ENCODE assay signal across 11 mouse cellular contexts in genomic region chr12:104245092-104245491, GRCm38 (mm10). TPM values are rescaled to one million over a fixed set of nuclear protein-coding genes. Genes with fewer than 3 reads are reported as not detected.
DNase-seq lines count a peak whose midpoint lies in the region; ATAC-seq and TF ChIP-seq lines count a peak whose summit lies in the region.
"Had no signal": no experiment of that assay in that cellular context is flagged by ENCODE, and none has a peak within 500 bp of the region (broad histone marks: within the 10 kb centered on the region; RNA-seq: fewer than 3 reads in every experiment).

No protein-coding gene starts in this region.

- TF ChIP-seq CTCF in hindbrain, postnatal 0 days (IDR thresholded peaks at IDR 0.05; ENCODE audit: low read depth): peak; percentile 79
- peak; percentile 13; the same call in 1 of the 2 replicates for TF ChIP-seq CTCF in testis, adult 2 months (IDR thresholded peaks at IDR 0.05; ENCODE audit: control insufficient read depth, insufficient read depth, insufficient replicate concordance, low read depth, low read length)
- TF ChIP-seq CTCF in stomach, postnatal 0 days (IDR thresholded peaks at IDR 0.05; ENCODE audit: low read depth): peak; percentile 70

- no peak for TF ChIP-seq POLR2A in testis, adult 2 months (IDR thresholded peaks at IDR 0.05; ENCODE audit: control insufficient read depth, low read depth, low read length)

- no peak for TF ChIP-seq EP300 in stomach, postnatal 0 days (optimal IDR thresholded peaks at IDR 0.05)

- H3K4me1 ChIP-seq in hindbrain, postnatal 0 days (ENCODE audit: insufficient read depth, low read length): no peaks in the 10 kb centered on the region; the same call in 1 of the 2 replicates
- H3K4me1 ChIP-seq in hindbrain, embryonic 11.5 days (replicated peaks; ENCODE audit: control insufficient read depth, insufficient read depth, low read length): no peaks in the 10 kb centered on the region
- no peaks in the 10 kb centered on the region for H3K4me1 ChIP-seq in testis, adult 2 months (ENCODE audit: control insufficient read depth, insufficient read depth, low read length)
- no peaks in the 10 kb centered on the region for H3K4me1 ChIP-seq in stomach, postnatal 0 days (replicated peaks; ENCODE audit: control insufficient read depth, insufficient read depth)
- H3K4me1 ChIP-seq: heart, embryonic 13.5 days had no signal

- no peaks in the 10 kb centered on the region for H3K9me3 ChIP-seq in hindbrain, postnatal 0 days (ENCODE audit: low read length)
- no peaks in the 10 kb centered on the region for H3K9me3 ChIP-seq in hindbrain, embryonic 11.5 days (ENCODE audit: control insufficient read depth, low read length)
- no peaks in the 10 kb centered on the region for H3K9me3 ChIP-seq in stomach, postnatal 0 days (ENCODE audit: control insufficient read depth, low read length)
- H3K9me3 ChIP-seq: heart, embryonic 13.5 days; limb, embryonic 15.5 days had no signal

- no peak for ATAC-seq in hindbrain, postnatal 0 days
- ATAC-seq in hindbrain, embryonic 11.5 days (ENCODE audit: low FRiP score): no peak
- ATAC-seq in stomach, postnatal 0 days (ENCODE audit: low FRiP score, low TSS enrichment): no peak

- DNase-seq in hindbrain, postnatal 0 days (ENCODE audit: low spot score): peak; percentile 63
- no peak for DNase-seq in hindbrain, embryonic 11.5 days (ENCODE audit: low spot score)
- no peak for DNase-seq in testis, postnatal 14 days (ENCODE audit: low spot score)
- DNase-seq in layer of hippocampus, adult 9-11 months: peak; percentile 18
- no peak for DNase-seq in stomach, postnatal 0 days (ENCODE audit: low spot score)
- DNase-seq in heart, postnatal 36 days: no peak
- DNase-seq in MN1 (ENCODE audit: low spot score): no peak
- DNase-seq: cerebellum, postnatal 25 days had no signal

- H3K27ac ChIP-seq in hindbrain, postnatal 0 days: no peak overlapping the region
- no peak overlapping the region for H3K27ac ChIP-seq in hindbrain, embryonic 11.5 days (ENCODE audit: low read depth, low read length)
- no peak overlapping the region for H3K27ac ChIP-seq in testis, adult 2 months (ENCODE audit: control insufficient read depth, insufficient read depth, low read depth, low read length)
- H3K27ac ChIP-seq in stomach, postnatal 0 days (replicated peaks): no peak overlapping the region
- H3K27ac ChIP-seq: heart, embryonic 13.5 days; limb, embryonic 15.5 days had no signal

- H3K4me3 ChIP-seq in hindbrain, postnatal 0 days (ENCODE audit: low read length): no peak overlapping the region
- no peak overlapping the region for H3K4me3 ChIP-seq in hindbrain, embryonic 11.5 days (ENCODE audit: low read depth, low read length)
- no peak overlapping the region for H3K4me3 ChIP-seq in testis, adult 2 months (ENCODE audit: control insufficient read depth, low read depth, low read length)
- no peak overlapping the region for H3K4me3 ChIP-seq in stomach, postnatal 0 days (ENCODE audit: low read depth, low read length)
- H3K4me3 ChIP-seq: heart, embryonic 13.5 days; limb, embryonic 15.5 days had no signal

- intact Hi-C loops in heart, postnatal 36 days (cut with DNase I): no loop called here

- no peak overlapping the region for H3K9ac ChIP-seq in hindbrain, postnatal 0 days (replicated peaks; ENCODE audit: low read length)
- H3K9ac ChIP-seq in hindbrain, embryonic 11.5 days (ENCODE audit: low read depth, low read length): no peak overlapping the region
- H3K9ac ChIP-seq in stomach, postnatal 0 days (ENCODE audit: low read length): no peak overlapping the region
- H3K9ac ChIP-seq: heart, embryonic 13.5 days; limb, embryonic 15.5 days had no signal

- WGBS in hindbrain, postnatal 0 days: 61% methylated on average over 1 of the region's 1 CpGs
- WGBS in hindbrain, embryonic 11.5 days: 73% methylated on average over 1 of the region's 1 CpGs
- 79% methylated on average over 1 of the region's 1 CpGs for WGBS in stomach, postnatal 0 days

- no peaks in the 10 kb centered on the region for H3K36me3 ChIP-seq in hindbrain, postnatal 0 days (ENCODE audit: insufficient read depth, low read length)
- H3K36me3 ChIP-seq in hindbrain, embryonic 11.5 days (ENCODE audit: control insufficient read depth, insufficient read depth, low read length): no peaks in the 10 kb centered on the region
- no peaks in the 10 kb centered on the region for H3K36me3 ChIP-seq in testis, adult 2 months (ENCODE audit: control insufficient read depth, insufficient read depth, low read length)
- no peaks in the 10 kb centered on the region for H3K36me3 ChIP-seq in stomach, postnatal 0 days (ENCODE audit: control insufficient read depth, insufficient read depth, low read length)
- H3K36me3 ChIP-seq: heart, embryonic 13.5 days; limb, embryonic 15.5 days had no signal

- H3K4me2 ChIP-seq in hindbrain, postnatal 0 days (ENCODE audit: low read depth, low read length): no peak overlapping the region
- H3K4me2 ChIP-seq in hindbrain, embryonic 11.5 days (replicated peaks; ENCODE audit: low read depth, low read length): no peak overlapping the region
- H3K4me2 ChIP-seq in stomach, postnatal 0 days (replicated peaks; ENCODE audit: low read depth): no peak overlapping the region
- H3K4me2 ChIP-seq: heart, embryonic 13.5 days; limb, embryonic 15.5 days had no signal

- no peaks in the 10 kb centered on the region for H3K27me3 ChIP-seq in hindbrain, postnatal 0 days (ENCODE audit: insufficient read depth, low read length)
- no peaks in the 10 kb centered on the region for H3K27me3 ChIP-seq in hindbrain, embryonic 11.5 days (ENCODE audit: control insufficient read depth, insufficient read depth, low read length)
- H3K27me3 ChIP-seq in testis, adult 2 months (ENCODE audit: control insufficient read depth, insufficient read depth, low read length): no peaks in the 10 kb centered on the region
- no peaks in the 10 kb centered on the region for H3K27me3 ChIP-seq in stomach, postnatal 0 days (ENCODE audit: control insufficient read depth, insufficient read depth, low read length)
- H3K27me3 ChIP-seq: heart, embryonic 13.5 days; limb, embryonic 15.5 days had no signal

RNA-seq across cellular contexts. Expression of gene Serpina3g, which starts 9.0 kb away (rescaled TPM):
- 0.68 and 0.78 TPM in 2 replicates for total RNA-seq in hindbrain, postnatal 0 days (2014; rRNA removed)
- 1.1 and 1.7 TPM in 2 replicates for polyA plus RNA-seq in hindbrain, postnatal 0 days (2015; fragmentation: Nextera tagmentation; extraction: Ambion mirVana)
- polyA plus RNA-seq in hindbrain, embryonic 11.5 days (2014; fragmentation: Nextera tagmentation; extraction: Ambion mirVana): 0.14 and 0.47 TPM in 2 replicates
- 8.0 and 14.4 TPM in 2 replicates for polyA plus RNA-seq in testis, adult 2 months (2012; rRNA removed)
- 2.4 and 5.8 TPM in 2 replicates for polyA plus RNA-seq in stomach, postnatal 0 days (2015; fragmentation: Nextera tagmentation; extraction: Ambion mirVana)
- total RNA-seq in heart, postnatal 36 days (2021): 1 to 10 TPM; 1.4 to 2.0 TPM

RNA-seq across cellular contexts. Expression of gene Serpina3i, which starts 17.8 kb away (rescaled TPM):
- 1.6 TPM in 1 of 2 replicates, not detected in the other for total RNA-seq in hindbrain, postnatal 0 days (2014; rRNA removed)
- polyA plus RNA-seq in hindbrain, postnatal 0 days (2015; fragmentation: Nextera tagmentation; extraction: Ambion mirVana): not detected in 2 replicates
- 0.40 TPM in 1 of 2 replicates, not detected in the other for polyA plus RNA-seq in hindbrain, embryonic 11.5 days (2014; fragmentation: Nextera tagmentation; extraction: Ambion mirVana)
- polyA plus RNA-seq in testis, adult 2 months (2012; rRNA removed): 0.06 and 0.57 TPM in 2 replicates
- 0.62 and 0.99 TPM in 2 replicates for polyA plus RNA-seq in stomach, postnatal 0 days (2015; fragmentation: Nextera tagmentation; extraction: Ambion mirVana)
- under 1 TPM in 1 of 2 experiments, not detected in 1; 0.49 TPM for total RNA-seq in heart, postnatal 36 days (2021)

RNA-seq across cellular contexts. Expression of gene Serpina3f, which starts 30.7 kb away (rescaled TPM):
- total RNA-seq in hindbrain, postnatal 0 days (2014; rRNA removed): 0.43 TPM in 1 of 2 replicates, not detected in the other
- polyA plus RNA-seq in hindbrain, postnatal 0 days (2015; fragmentation: Nextera tagmentation; extraction: Ambion mirVana): 0.09 TPM in 2 replicates
- polyA plus RNA-seq in hindbrain, embryonic 11.5 days (2014; fragmentation: Nextera tagmentation; extraction: Ambion mirVana): 0.28 and 0.37 TPM in 2 replicates
- polyA plus RNA-seq in testis, adult 2 months (2012; rRNA removed): 0.05 TPM in 1 of 2 replicates, not detected in the other
- polyA plus RNA-seq in stomach, postnatal 0 days (2015; fragmentation: Nextera tagmentation; extraction: Ambion mirVana): 0.10 and 0.17 TPM in 2 replicates
- total RNA-seq in heart, postnatal 36 days (2021): not detected
- polyA plus RNA-seq: heart, embryonic 13.5 days; limb, embryonic 15.5 days had no signal

Comparison
In these comparisons a context has a peak if more than half of its experiments do, and no peak if none do; other contexts are left out.
1. DNase-seq: peak in hindbrain, postnatal 0 days (single experiment) and layer of hippocampus, adult 9-11 months (single experiment); none in hindbrain, embryonic 11.5 days (single experiment), testis, postnatal 14 days (single experiment), stomach, postnatal 0 days (single experiment), heart, postnatal 36 days (0 of 2) and MN1 (single experiment).
2. CTCF ChIP-seq: peak in every context shown above with its lines; median percentile 79 in hindbrain, postnatal 0 days; 70 in stomach, postnatal 0 days; 13 in testis, adult 2 months.